Mouse (Mus musculus): ENCODE measurements around the gene Def6. TPM values are rescaled to one million over a fixed set of nuclear protein-coding genes. Genes with fewer than 3 reads are reported as not detected.
A peak's percentile ranks its signal among the peaks of the same experiment; 100 is the strongest.

Def6 gene
- total and polyA plus RNA-seq, 3 experiments = 121 to 154 TPM; not detected in 1

DNA sequence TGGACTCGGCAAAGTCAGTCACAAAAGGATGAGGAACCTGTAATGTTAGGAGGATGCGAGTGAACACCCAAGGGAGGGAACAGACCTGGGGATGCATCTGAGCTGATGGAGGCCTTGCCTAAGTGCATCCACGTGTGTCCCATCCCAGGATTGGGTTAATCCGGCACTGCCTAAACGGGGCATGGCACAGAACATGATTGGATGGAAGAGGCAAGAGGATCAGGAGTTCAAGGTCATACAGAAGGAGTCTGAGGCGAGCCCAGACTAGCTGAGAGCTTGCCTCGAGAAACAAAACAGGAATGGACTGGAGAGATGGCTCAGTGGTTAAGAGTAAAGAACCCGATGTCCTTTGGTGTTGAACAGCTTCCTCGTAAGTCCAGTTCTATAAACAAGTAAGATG is 4.8 kb downstream of the Def6 start:
- peak overlapping the region; percentile 84 for H3K27ac ChIP-seq (ENCODE audit: control insufficient read depth, low read depth, low read length)
- H3K4me1 ChIP-seq (ENCODE audit: control insufficient read depth in 1 of 2, insufficient read depth in 2 of 2, low read length in 2 of 2) = peaks cover 3 to 20% of the 10 kb centered on the region in 2 experiments
- H3K4me3 ChIP-seq (ENCODE audit: control insufficient read depth in 1 of 2, insufficient read depth in 1 of 2, low read depth in 2 of 2, low read length in 2 of 2) = no peak overlapping the region
- H3K79me2 ChIP-seq (ENCODE audit: control insufficient read depth, insufficient read depth, low read length, poor library complexity) = peaks cover 35% of the 10 kb centered on the region
- no peaks in the 10 kb centered on the region for H3K27me3 ChIP-seq (ENCODE audit: control insufficient read depth in 1 of 2, insufficient read depth in 2 of 2, low read length in 2 of 2)
- H3K36me3 ChIP-seq (ENCODE audit: control insufficient read depth in 1 of 2, insufficient read depth in 2 of 2, low read length in 2 of 2) = peaks cover 1 to 14% of the 10 kb centered on the region in 2 experiments; a peak in 3 of 4 replicates
- TF ChIP-seq USF1 (IDR thresholded peaks at IDR 0.05; ENCODE audit: low read depth, low read length) = no peak
- 0 out of 2 replicates have a peak, but pooled peaks have one; percentile 5 for TF ChIP-seq RCOR1 (IDR thresholded peaks at IDR 0.05; ENCODE audit: low read depth, low read length)
- H3K9ac ChIP-seq (ENCODE audit: control insufficient read depth, low read depth, low read length, poor library complexity, severe bottlenecking) = no peak overlapping the region
- no peaks in the 10 kb centered on the region for H3K9me3 ChIP-seq (replicated peaks; ENCODE audit: insufficient read depth, low read length)
- DNase-seq (ENCODE audit: low read depth, low spot score) = no peak

DNA sequence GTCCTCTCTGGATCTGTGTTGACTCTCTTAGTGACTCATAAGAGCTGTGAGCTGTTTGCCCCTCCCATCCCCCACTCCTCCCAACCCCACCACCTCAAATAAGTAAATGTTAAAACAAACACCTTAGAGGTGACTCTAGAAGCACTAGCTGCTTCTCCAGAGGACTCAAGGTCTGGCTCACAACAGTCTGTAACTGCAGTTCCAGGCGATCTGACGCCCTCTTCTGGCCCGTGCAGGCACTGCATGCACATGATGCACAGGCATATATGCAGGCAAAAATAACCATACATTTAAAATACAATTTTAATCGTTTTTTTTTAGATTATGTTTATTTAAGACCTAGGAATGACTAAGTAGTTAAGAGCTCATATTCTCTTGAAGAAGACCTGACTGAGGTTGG is 5.7 kb downstream of the Def6 start:
- Histone ChIP-seq H3K27me3 (ENCODE audit: control insufficient read depth in 1 of 2, insufficient read depth in 2 of 2, low read length in 2 of 2) (no peaks in the 10 kb centered on the region), H3K9ac (ENCODE audit: control insufficient read depth, low read depth, low read length, poor library complexity, severe bottlenecking) (no peak overlapping the region), H3K4me3 (ENCODE audit: control insufficient read depth in 1 of 2, insufficient read depth in 1 of 2, low read depth in 2 of 2, low read length in 2 of 2) (no peak overlapping the region), H3K4me1 (ENCODE audit: control insufficient read depth in 1 of 2, insufficient read depth in 2 of 2, low read length in 2 of 2) (peaks cover 3 to 20% of the 10 kb centered on the region in 2 experiments), H3K36me3 (ENCODE audit: control insufficient read depth in 1 of 2, insufficient read depth in 2 of 2, low read length in 2 of 2) (peaks cover 1 to 14% of the 10 kb centered on the region in 2 experiments; a peak in 3 of 4 replicates), H3K79me2 (ENCODE audit: control insufficient read depth, insufficient read depth, low read length, poor library complexity) (peaks cover 29% of the 10 kb centered on the region), H3K9me3 (replicated peaks; ENCODE audit: insufficient read depth, low read length) (no peaks in the 10 kb centered on the region), H3K27ac (ENCODE audit: control insufficient read depth, low read depth, low read length) (no peak overlapping the region)
- peak; percentile 69 for DNase-seq (ENCODE audit: low read depth, low spot score)
- TF ChIP-seq ETS1 (IDR thresholded peaks at IDR 0.05; ENCODE audit: low read depth, low read length) = no peak
- no peak for TF ChIP-seq MEF2A (IDR thresholded peaks at IDR 0.05; ENCODE audit: extremely low read depth, insufficient replicate concordance, low read depth, low read length, poor library complexity, severe bottlenecking)
- TF ChIP-seq TBP (IDR thresholded peaks at IDR 0.05; ENCODE audit: low read depth, low read length) = no peak
- TF ChIP-seq GATA1 (IDR thresholded peaks at IDR 0.05; ENCODE audit: low read depth, low read length) = no peak
- TF ChIP-seq MXI1 (IDR thresholded peaks at IDR 0.05; ENCODE audit: low read depth, low read length) = no peak
- peak; percentile 35 for TF ChIP-seq SMC3 (IDR thresholded peaks at IDR 0.05; ENCODE audit: low read depth, low read length)
- no peak for TF ChIP-seq NRF1 (IDR thresholded peaks at IDR 0.05; ENCODE audit: insufficient read depth, low read depth, low read length, poor library complexity, severe bottlenecking)
- TF ChIP-seq CTCF (IDR thresholded peaks at IDR 0.05 in 2 of 3, conservative IDR thresholded peaks at IDR 0.05 in 1 of 3; ENCODE audit: control insufficient read depth in 1 of 3, insufficient read depth in 1 of 3, low read depth in 2 of 3, low read length in 3 of 3, poor library complexity in 1 of 3, severe bottlenecking in 1 of 3) = peak; percentile 68 to 76 (median 75)
- peak; percentile 2; the same call in 1 of the 2 replicates for TF ChIP-seq RAD21 (IDR thresholded peaks at IDR 0.05; ENCODE audit: low read depth, low read length)
- no peak for TF ChIP-seq TCF12 (IDR thresholded peaks at IDR 0.05; ENCODE audit: low read depth, low read length)
- TF ChIP-seq JUND (IDR thresholded peaks at IDR 0.05; ENCODE audit: low read depth, low read length) = no peak
- TF ChIP-seq ZNF384 (IDR thresholded peaks at IDR 0.05; ENCODE audit: low read depth, low read length) = 0 out of 2 replicates have a peak, but pooled peaks have one; percentile 7

DNA sequence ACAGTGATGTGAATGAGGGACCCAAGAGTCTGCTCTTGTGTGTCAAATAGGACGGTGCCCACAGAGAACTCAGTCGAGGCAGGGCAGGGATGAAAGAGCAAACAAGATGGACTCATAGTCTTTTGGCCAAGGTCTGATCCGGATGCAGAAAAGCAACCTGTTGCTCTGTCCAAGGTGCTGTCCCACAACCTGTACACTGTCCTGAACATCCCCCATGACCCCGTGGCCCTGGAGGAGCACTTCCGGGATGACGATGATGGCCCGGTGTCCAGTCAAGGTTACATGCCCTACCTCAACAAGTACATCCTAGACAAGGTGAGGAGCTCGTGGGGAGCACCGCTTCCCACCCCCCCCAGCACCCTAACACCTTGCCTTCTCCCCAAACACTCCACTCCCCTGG is 9.2 kb downstream of the Def6 start:
- Histone ChIP-seq H3K79me2 (ENCODE audit: control insufficient read depth, insufficient read depth, low read length, poor library complexity) (peaks cover 2% of the 10 kb centered on the region), H3K27ac (ENCODE audit: control insufficient read depth, low read depth, low read length) (no peak overlapping the region), H3K4me3 (ENCODE audit: control insufficient read depth in 1 of 2, insufficient read depth in 1 of 2, low read depth in 2 of 2, low read length in 2 of 2) (no peak overlapping the region), H3K4me1 (ENCODE audit: control insufficient read depth in 1 of 2, insufficient read depth in 2 of 2, low read length in 2 of 2) (peaks cover 0 to 10% of the 10 kb centered on the region in 2 experiments; a peak in 2 of 4 replicates), H3K9ac (ENCODE audit: control insufficient read depth, low read depth, low read length, poor library complexity, severe bottlenecking) (no peak overlapping the region), H3K27me3 (ENCODE audit: control insufficient read depth in 1 of 2, insufficient read depth in 2 of 2, low read length in 2 of 2) (no peaks in the 10 kb centered on the region), H3K36me3 (ENCODE audit: control insufficient read depth in 1 of 2, insufficient read depth in 2 of 2, low read length in 2 of 2) (peaks cover 3 to 7% of the 10 kb centered on the region in 2 experiments; a peak in 3 of 4 replicates), H3K9me3 (replicated peaks; ENCODE audit: insufficient read depth, low read length) (no peaks in the 10 kb centered on the region)
- DNase-seq (ENCODE audit: low read depth, low spot score) = no peak
- no peak for TF ChIP-seq POLR2AphosphoS2 (IDR thresholded peaks at IDR 0.05; ENCODE audit: low read length)
- TF ChIP-seq MYB (IDR thresholded peaks at IDR 0.05; ENCODE audit: low read depth, low read length) = no peak
- no peak for TF ChIP-seq E2F4 (IDR thresholded peaks at IDR 0.05; ENCODE audit: borderline replicate concordance, low read depth, low read length)
